Mouse (Mus musculus): ENCODE results near the gene Tubb4a.
"Not testable (repeated sequence)": the region's sequence is repeated elsewhere in the genome, so short reads cannot be mapped to it uniquely, and the experiment has no call there.

Tubb4a gene

GRCm38 (mm10) chr17:57087049-57087832 lies at the start of gene Tubb4a:
Gene Tubb4a, minus strand, starts transcription at chr17:57087782.
- no peak for DNase-seq (ENCODE audit: low spot score in 2 of 2)

DNA sequence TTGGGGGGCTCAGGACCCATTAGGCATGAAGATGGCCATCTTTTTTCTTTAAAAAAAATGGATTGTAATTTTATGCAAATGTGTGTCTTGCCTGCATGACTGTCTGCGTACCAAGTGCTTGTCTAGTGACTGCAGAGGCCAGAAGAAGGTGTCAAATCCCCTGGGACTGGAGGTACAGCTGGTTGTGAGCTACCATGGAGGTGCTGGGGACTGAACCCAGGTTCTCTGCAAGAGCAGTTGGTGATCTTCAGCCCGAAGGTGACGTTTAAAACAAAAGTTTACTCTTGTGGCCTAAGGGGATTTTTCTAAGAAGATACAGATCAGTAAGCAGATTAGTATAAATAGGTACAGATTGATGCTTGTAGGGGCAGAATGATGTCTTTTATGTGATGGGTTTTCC lies 48.1 kb upstream of the Tubb4a start:
- no peak for DNase-seq (ENCODE audit: low spot score in 2 of 2)

- no peak for DNase-seq (ENCODE audit: low spot score in 2 of 2)
Observed at GRCm38 (mm10) chr17:57134693-57135092, 47.1 kb upstream of the Tubb4a start.

DNA sequence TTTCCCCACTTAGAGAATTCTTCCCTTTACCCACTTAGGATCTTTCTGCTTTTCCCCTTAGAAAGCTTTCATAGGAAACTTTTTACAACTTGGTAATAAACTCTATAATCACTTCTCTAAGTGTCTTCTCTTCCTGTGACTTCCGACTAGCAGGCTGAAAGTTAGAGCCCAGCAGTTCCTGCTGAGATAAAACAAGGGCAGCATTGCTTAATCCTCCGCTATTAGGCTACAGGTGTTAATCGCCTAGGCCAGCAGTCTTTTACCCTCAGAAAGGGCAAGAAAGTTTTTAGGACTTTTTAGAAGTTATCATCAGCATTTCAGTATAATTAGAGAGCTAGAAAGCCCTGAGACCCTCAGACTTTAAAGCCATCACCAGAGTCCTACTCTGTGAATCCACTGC lies 46.4 kb upstream of the Tubb4a start:
- not testable (repeated sequence) for DNase-seq (ENCODE audit: low spot score in 2 of 2)

- no peak for DNase-seq (ENCODE audit: low spot score in 2 of 2)
Observed at GRCm38 (mm10) chr17:57131793-57132192, 44.2 kb upstream of the Tubb4a start.

DNA sequence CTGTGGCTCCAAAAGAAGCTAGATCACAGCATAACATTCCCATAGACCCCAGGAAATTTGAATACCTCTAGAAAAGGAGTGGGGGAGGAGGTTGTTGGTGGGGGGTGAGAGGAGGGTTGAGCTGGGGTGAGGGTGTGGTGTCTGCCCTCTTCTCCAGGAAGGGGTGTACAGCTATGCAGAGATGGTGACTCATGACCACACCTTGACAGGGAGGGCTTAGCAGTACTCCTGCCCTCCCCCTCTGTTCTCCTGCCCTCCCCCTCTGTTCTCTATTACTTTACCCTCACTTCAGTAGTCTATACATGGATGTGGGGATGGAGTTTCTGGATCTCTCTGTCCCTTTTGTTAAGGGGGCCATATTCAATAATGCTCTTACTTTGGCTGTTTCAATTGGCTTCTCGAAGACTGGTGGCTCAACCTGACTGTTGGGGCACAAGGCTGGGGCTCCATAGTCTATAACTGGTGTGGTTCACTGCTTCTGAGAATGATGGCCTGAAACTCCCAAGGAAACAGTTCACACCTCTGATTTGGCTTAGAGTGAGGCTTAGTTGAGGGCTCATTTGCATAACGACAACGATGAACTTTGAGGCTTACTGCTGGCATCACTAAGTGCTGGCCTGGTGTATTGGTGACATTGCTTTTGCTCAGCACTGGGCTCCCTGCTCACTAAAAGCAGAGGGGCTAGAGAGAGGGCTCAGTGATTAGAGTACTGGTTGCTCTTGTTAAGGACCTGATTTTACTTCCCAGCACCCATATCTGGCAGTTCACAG lies 38.5 kb upstream of the Tubb4a start:
- DNase-seq (ENCODE audit: low spot score in 2 of 2), result no peak

GRCm38 (mm10) chr17:57124792-57125191 lies 37.2 kb upstream of the Tubb4a start:
- DNase-seq (ENCODE audit: low spot score in 2 of 2), result no peak

GRCm38 (mm10) chr17:57123192-57124118 lies 35.9 kb upstream of the Tubb4a start:
- no peak for DNase-seq (ENCODE audit: low spot score in 2 of 2)

GRCm38 (mm10) chr17:57121856-57122255 lies 34.3 kb upstream of the Tubb4a start:
- DNase-seq (ENCODE audit: low spot score in 2 of 2), result no peak

DNA sequence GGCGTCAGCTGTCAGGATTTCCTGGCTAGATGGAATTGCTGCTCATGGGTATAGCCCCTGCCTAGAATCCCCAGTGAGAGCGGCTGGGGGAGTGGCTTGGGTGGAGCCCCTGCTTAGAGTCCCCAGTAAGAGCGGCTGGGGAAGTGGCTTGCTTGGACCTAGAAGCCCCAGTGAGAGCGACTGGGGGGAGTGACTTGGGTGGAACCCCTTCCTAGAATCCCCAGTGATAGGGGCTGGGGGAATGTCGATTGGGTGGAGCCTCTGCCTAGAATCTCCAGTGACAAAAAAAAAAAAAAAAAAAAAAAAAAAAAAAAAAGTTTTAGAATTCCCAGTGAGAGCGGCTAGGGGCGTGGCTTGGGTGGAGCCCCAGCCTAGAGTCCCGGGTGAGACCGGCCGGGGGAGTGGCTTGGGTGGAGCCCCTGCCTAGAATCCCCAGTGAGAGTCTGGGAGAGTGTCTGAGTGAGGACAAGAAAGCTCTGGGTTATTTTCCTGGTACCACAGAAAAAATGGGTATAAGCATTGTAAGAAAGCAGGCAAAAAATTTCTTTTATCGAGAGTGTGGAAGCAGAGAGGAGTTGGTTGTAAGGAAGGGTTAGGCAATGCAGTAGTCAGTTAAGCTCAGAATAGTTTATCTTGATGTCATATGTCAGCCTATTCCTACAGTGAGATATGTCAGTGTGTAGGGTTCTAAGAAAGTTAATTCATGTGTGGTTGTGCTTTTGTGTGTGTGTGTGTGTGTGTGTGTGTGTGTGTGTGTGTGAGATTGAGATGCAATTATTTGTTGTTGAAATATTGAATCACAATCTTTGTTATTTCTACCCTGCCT lies 31.2 kb upstream of the Tubb4a start:
- no peak for DNase-seq (ENCODE audit: low spot score in 2 of 2)

DNA sequence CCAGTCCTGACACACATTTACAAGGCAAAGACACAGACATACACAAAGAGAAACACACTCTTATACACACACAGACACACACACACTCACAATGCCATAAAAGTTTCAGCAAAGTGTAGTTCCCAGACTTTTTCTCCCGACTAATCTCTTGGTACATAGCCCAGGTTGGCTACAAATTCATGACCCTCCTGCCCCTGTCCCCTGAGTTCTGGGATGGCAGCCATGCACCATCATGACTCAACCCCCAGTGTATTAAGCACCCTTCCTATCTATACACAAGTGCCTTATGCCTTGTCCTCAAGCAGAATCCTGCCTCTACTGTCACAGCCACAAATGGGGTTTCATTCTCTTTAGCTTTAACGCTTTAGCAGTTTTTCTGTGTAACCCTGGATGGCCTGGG lies 29.2 kb upstream of the Tubb4a start:
- no peak for DNase-seq (ENCODE audit: low spot score in 2 of 2)

DNA sequence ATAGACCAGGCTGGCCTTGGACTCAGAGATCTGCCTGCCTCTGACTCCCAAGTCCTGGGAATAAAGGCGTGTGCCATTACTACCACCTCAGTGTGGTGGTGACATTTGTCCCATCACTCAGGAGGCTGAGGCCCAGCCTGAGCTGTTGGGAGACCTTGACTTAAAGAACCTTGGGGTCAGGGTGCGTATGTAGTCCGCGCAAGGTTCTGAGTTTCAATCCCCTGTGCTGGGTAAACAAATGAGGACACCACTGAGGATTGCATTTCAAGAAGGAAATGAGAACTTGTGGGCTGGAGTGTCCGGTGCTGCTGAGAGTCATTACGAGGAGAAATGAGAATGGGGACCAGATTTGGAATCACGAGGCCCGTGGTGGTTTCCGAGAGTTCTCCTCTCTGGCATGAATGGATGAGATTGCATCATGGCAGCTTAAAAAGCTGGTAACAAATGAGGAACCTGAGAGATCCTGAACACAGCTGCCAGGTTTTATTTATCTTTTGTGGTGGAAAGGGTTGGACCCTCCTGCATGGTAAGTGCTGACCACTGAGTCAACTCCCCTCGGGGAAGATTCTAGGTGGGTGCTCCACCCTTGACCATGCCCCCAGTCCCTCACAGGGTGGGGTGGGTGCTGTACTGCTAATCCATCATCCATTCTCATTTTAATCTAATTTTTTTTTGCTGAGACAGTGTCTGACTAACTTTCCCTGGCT lies 25.3 kb upstream of the Tubb4a start:
- DNase-seq (ENCODE audit: low spot score in 2 of 2), result peak; percentile 44 to 61

DNA sequence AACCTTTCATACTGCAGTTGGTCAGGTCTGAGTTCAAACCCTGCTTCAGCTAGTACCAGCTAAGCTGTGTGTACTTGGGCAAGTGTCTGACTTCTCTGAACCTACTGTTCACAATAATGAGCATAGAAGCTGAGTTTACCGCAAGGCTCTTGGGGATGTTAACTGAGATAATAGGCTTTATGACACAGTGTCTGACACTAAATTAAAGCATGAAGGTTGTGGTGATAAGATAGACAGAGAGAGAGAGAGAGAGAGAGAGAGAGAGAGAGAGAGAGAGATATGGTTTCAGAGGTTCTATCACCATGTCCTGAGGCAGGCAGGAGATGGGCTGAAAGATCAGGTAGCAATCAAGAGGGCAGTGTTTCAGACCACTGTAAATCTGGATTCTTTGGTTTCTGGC lies 22.4 kb upstream of the Tubb4a start:
- DNase-seq (ENCODE audit: low spot score in 2 of 2), result no peak

DNA sequence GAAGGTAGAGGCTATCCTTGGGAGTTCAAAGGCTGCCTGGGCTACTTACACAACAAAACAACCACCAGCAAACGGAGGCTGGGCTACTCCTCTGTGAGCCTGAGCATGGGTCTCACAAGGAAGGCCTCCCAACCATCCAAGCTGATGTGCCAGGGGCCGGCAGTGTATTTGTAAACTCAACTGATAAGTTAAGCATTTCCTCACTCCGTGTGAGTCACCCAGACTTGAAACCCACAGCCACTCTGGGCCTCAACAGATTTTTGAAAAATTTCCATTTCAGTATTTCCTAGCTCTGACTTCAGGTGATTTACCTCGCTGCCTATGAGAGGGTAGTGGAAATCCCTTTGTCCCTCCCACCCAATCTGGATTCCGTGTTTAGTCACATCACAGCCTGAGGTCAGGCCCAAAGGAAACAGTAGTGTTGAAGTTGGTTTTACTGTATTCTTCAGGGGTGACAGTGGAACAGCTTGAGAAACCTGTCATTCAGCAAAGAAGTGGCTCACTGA lies 21.1 kb upstream of the Tubb4a start:
- DNase-seq (ENCODE audit: low spot score in 2 of 2), result no peak

GRCm38 (mm10) chr17:57108040-57108665 lies 20.6 kb upstream of the Tubb4a start:
- no peak for DNase-seq (ENCODE audit: low spot score in 2 of 2)

- no peak for DNase-seq (ENCODE audit: low spot score in 2 of 2)
Observed at GRCm38 (mm10) chr17:57107064-57107463, 19.5 kb upstream of the Tubb4a start.

DNA sequence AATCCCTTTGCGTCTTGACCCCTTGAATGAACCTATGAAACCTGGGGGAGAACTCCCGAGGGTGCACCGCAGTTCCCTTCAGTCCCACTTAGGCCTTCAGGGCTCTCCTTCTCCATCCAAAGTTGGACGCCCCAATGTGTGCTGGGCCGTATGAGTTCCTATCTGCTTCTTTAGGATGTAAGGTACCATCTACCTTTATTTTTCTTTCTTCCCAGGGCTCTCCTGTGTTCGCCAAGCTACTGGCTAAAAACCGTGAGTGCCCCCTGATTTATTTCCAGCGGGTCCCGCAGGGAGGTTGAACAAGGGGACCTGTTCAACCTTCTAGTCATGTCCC lies 18.4 kb upstream of the Tubb4a start:
- no peak for DNase-seq (ENCODE audit: low spot score in 2 of 2)

DNA sequence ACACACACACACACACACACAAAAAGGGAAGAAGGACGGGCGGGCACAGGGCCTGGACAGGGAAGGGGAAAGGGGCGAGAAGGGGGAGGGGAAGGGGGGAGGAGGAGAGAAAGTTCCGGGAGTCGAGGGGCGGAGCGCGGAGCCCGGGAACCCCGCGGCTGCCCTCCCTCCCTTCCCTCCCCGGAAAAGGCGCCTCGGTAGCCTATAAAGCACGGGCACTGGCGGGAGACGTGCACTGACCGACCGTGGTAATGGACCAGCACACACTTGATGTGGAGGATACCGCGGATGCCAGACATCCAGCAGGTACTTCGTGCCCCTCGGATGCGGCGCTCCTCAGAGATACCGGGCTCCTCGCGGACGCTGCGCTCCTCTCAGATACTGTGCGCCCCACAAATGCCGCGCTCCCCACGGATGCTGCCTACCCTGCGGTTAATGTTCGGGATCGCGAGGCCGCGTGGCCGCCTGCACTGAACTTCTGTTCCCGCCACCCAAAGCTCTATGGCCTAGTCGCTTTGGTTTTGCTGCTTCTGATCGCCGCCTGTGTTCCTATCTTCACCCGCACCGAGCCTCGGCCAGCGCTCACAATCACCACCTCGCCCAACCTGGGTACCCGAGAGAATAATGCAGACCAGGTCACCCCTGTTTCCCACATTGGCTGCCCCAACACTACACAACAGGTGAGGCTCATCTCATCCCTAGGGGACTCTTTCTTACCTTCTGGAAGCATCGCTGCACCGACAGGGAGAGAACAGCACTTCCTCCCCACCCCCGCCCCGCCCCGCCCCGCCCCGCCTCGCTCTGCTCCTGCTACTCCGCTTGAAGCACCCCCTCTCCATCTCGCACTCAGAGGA lies 17.8 kb upstream of the Tubb4a start, which contains the start of gene Tnfsf9:
Gene Tnfsf9 (plus strand): TSS at position 145 of the 854 bp plus-strand sequence.
- DNase-seq (ENCODE audit: low spot score in 2 of 2), result no peak

GRCm38 (mm10) chr17:57104496-57104895 lies 16.9 kb upstream of the Tubb4a start:
- DNase-seq (ENCODE audit: low spot score in 2 of 2), result no peak
